Mouse (Mus musculus) spleen, adult 2 months (tissue): ENCODE results near the gene Ceacam15.

ENCODE experiments used
- CTCF ChIP-seq: fragments of 200-500 bp; IDR thresholded peaks from 2 replicates; pipeline ENCODE4 v1.5.1; 2011; ENCODE audit warnings: mild to moderate bottlenecking, inconsistent platforms; ENCODE audit not compliant: insufficient read depth, insufficient read length, insufficient replicate concordance; ENCODE audit errors: extremely low read depth
- POLR2A ChIP-seq: fragments of 200-500 bp; IDR thresholded peaks from 2 replicates; pipeline ENCODE4 v1.6.1; 2011; ENCODE audit warnings: low read depth, low read length, inconsistent platforms

DNA sequence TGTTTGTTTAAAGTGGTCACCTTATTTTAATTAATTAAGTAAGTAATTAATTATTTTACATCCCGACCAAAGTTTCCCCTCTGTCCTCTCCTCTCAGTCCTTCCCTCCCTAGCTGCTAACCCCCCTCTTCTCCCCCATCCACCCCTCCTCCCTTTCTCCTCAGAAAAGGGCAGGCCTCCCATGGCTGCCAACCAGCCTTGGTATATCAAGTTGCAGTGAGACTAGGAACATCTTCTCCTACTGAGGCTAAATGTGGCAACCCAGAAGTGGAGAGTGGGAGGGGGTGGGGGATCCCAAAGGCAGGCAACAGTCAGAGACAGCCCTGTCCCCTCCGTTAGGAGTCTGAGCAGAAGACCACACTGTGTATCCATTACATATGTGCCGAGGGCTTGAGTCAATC is 40.4 kb downstream of the Ceacam15 start:
- TF ChIP-seq POLR2A (no peak), CTCF (no peak)
